Mouse (Mus musculus) gonadal fat pad, adult 2 months (tissue): Measurements from ENCODE around the gene Hip1r. TPM values are rescaled to one million over a fixed set of nuclear protein-coding genes. Genes with fewer than 3 reads are reported as not detected.

Experiments
- DNase-seq: peaks from one replicate; pipeline ENCODE4 v3.0.0-alpha.2; 2012; ENCODE audit warnings: low read depth
- polyA plus RNA-seq: library from polyadenylated mRNA; depleted of rRNA; stranded (reverse); fragments of >200 nt; gene quantifications from 2 replicates; pipeline ENCODE4 v1.2.3, GENCODE M21; 2012

Hip1r gene
- polyA plus RNA-seq, 1 experiment: 46.6 TPM

DNA sequence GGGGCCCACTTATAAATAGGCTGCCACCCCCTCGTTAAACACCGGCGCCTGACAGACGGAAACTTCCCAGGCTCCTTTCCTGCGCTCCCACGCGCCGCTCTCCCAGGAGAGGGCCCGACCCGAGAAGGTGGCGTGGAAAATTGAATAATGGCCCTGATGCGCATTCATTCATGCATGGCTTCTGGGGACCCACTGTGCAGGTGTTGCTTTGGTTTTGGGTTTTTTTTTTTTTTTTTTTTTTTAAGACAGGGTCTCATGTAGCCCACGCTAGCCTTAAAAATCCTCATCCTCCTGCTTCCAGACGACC is 704 bp downstream of the Hip1r start:
- no peak for DNase-seq

DNA sequence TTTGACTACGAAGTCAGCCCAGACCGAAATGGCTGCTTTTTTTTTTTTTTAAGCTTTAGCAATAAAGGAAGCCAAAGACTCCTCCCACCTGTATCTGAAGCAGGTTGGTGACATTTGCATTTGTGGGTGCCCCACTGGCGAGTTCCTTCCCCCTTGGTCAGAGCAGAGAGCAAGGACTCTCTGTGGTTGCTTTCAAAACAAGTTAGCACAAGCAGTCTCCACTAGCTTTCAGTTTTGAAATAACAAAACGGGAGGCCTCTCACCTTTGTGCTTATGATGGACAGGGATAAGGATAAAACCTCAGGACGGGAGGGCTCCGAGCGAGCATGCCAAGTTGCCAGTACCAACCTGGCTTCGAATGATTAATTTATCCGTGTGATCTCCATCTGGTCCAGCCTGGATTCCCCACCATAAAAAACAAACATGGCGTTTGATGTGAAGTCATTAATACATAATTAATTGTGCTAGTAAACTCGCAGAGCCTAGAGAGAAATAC is 1.2 kb downstream of the Hip1r start:
- DNase-seq: no peak

DNA sequence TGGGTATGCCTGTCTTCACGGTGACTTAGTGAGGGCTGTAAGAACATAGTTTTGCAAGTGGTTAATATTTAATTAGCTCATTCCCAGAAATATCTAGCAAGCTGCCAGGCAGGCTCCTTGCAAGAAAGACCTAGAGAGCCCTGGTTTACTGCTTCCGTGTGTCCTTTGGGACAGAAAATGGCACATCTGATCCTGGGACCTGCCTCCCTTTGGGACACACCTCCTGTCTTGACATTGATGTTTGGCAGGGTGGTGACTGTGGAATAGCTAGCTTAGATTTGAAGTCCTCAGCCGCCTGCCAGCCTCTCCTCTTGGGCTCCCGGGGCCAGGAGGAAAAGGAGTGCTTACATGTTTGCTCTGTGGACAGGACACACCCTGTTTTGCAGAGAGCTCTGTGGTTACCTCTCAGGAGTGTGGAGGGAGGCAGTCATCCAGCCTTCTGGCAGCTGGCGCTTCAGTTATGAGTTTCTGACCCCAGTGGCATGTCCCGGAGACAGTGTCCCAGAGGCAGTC is 2.3 kb downstream of the Hip1r start:
- DNase-seq: no peak

DNA sequence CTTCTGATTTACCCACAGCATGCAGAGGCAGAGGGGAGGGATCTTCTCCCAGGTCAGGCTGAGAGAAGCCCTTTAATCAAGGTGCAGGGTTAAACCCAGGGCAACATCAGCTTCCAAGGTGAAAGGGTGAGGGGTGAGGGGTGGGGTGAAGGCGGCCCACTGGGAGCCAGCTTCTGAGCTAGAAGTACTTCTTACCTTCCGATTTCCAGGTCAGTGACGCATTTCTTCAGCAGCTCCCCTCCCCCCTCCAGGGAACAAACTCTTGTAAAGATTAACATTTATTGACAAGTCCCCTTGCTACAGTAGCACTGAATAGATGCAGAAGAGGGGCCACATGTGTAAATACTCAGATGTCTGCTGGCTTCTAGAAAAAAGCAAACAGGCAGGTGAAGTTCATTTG is 3.8 kb downstream of the Hip1r start:
- no peak for DNase-seq

DNA sequence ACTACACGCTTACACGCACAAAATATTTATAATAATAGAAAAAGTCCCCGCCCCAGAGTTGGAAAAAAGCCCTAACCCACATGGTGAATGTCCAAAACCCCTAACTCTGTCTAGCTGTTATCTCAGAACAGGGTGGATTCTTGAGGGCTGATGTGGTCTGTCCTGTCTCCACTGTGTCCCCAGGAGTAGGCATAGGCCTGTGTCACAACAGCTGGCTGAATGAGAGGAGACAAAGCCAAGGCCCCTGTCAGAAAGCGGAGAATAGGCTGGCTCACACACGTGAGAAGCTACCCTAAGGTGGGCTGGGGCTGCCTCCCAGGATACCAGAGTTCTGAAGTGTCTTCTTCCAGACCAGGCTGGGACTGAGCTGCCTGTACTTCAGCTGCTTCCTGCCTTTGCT is 4.7 kb downstream of the Hip1r start:
- no peak for DNase-seq

DNA sequence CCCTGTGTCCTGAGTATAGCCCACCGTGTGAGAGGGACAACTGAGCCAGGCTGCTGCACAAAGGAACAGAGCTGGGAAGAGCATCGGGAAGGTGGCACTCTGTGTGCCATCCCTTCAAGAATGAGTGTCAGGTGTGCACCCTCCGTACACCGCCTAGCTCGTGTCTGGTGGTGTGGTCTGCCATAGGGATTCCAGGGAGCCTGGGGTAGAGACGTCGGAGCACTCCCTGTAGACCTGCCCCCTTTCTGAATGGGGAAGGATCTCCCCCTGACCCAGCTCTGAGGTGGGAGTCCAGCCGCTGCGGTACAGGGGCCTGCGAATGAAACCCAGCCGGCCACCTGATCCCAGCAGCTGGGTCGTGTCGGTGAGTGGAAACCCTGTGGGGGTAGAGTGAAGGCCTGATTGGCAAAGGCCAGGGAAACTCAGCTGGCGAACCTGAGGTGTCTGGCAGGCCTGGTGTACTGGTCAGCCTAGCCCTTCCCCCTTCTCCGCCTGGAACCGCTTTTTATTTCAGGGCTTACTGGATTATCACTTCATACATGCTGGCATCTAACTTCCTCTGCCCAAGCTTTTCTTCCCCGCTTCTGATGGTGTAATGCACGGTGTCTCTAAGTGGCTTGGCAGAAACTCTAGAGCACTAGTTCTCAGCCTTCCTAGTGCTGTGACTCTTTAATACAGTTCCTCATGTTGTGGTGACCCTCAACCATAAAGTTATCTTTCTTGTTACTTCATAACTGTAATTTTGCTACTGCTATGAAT is 6.0 kb downstream of the Hip1r start:
- DNase-seq: no peak

DNA sequence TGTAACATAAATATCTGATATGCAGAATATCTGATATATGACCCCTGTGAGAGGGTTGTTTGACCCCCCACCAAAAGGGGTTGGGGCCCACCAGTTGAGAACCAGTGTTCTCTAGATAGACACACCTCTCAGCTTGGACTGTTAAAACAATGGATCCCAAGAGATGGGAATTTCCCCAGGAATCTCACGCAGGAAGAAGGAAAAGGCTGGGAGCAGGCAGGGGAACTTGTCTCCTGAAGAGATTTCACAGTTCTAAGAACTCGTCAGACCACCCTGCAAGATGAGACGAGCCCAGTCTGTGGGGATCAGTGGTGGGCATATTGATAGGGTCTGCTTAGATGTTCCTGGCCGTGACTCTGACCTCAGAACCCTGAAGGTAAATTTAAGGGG is 6.5 kb downstream of the Hip1r start:
- DNase-seq: no peak

DNA sequence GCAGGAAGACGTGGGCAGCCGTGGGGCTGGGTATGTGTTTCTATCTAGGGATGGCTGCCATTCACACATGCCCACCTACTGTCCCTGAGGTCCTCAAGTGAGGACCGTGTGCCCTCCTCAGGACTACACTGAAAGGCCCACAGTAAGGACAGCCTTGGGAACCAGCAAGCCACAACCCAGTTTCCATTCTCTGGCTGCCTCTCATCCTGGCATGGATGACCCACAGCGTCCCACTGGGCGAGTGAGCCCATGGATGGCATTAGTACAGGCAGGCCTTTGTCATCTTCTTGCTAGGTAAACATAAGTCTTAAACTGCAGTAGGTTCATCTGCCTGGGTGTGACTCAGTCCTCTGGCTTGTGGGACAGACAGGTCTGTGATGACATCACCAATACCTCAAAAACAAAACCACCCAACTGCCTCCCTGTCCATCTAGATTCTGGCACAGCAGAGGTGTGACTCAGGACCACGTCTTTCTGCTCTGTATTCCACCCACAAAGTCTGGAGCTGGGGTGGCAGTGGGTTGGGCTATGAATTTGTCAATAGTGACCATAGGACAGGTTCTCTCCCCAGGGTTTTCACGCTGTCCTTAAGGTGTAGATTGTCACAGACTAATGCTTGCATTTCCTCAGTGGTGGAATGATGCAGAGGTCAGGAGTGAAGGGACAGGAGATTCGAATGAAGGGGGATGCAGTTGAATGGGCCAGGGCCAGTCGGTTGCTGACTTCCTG is 7.3 kb downstream of the Hip1r start:
- peak; percentile 76 for DNase-seq

DNA sequence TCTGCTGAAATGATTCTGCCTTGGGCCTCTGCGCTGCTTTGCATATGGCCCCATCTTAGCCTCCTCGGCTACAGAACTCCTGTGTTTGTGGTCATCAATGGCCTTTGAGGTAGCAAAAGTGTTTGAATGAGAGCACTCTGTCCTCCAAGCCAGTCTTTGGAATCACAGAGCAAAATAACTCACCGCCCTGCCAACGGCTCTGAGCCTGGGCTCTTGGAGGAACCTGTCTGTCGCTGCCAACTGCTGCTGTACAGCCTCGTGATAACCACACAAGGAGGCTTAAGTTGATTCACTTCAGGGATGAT is 7.8 kb downstream of the Hip1r start:
- DNase-seq: no peak

DNA sequence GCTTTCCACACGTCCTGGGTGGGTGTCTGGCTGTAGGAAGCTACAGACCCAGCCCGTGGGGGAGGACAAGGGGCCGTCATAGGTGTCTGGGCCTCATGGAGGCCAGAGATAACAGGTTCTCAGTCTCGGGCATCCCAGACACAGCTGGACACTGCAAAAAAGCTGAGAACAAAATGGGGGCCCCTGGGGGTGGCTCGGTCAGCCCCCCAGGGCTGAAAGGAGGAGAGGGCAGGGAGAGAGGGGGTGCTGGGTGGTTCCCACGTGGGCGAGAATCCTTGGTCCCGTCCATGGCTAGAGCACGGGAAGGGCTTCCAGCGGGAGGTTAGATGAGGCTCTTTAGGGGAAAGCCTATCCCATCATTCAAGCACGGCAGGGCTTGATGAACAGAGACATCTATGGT is 9.4 kb downstream of the Hip1r start:
- DNase-seq: no peak

DNA sequence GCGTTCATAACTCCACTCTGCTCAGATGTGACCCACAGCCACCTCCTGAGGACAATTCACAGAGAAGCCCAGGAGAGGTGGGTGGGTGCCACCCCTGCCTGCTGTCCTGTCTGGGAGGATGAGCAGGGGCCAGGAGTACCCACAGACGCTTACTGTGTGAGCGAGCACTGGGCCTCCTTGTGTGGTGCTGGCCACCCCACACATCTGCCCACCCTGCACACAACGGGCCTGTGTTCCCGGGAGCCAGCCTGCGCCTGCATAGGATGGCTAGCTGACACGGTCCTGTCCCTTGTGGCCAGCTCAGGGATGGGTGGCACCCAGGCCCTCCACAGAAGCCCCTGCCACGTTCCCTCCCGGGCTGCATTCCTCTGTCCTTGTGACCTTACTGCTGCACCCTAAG is 12.0 kb downstream of the Hip1r start:
- no peak for DNase-seq

DNA sequence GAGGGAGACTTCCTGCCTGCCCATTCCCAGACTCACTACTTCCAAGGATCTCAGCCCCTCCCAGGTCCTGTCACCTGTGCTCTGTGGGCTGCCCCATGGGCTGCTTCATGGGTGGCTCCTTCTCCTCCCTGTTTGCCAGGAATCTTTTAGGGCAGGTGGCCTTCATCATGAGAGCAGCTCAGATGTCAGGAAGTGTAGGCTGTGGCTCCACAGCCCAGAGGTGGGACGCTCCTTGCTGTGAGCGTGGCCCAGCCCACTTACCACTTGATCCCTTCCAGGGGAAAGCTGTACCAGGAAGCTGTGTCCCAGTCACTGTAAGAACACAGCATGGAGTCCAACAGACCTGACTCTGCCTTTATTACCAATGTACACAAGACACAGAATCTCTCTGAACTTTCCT is 13.5 kb downstream of the Hip1r start:
- DNase-seq: no peak

DNA sequence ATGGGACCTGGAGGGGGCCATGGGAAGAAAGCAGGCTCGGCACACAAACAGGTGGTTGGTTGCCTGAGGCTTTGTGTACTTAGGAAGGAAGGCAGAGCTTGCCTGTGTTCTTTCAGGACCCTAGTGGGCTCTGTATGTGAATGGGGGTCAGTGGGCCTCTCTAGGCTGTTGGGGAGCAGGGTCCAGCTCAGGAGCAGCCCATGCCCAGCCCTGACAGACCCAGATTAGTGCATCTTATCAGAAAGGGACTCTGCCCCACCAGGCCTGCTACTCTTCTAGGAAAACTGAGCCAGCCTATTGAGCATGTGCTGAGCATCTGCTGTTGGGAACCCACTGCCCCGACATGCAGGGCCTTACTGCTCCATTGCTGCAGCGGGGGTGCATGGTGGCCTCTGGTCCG is 14.1 kb downstream of the Hip1r start:
- DNase-seq: no peak

DNA sequence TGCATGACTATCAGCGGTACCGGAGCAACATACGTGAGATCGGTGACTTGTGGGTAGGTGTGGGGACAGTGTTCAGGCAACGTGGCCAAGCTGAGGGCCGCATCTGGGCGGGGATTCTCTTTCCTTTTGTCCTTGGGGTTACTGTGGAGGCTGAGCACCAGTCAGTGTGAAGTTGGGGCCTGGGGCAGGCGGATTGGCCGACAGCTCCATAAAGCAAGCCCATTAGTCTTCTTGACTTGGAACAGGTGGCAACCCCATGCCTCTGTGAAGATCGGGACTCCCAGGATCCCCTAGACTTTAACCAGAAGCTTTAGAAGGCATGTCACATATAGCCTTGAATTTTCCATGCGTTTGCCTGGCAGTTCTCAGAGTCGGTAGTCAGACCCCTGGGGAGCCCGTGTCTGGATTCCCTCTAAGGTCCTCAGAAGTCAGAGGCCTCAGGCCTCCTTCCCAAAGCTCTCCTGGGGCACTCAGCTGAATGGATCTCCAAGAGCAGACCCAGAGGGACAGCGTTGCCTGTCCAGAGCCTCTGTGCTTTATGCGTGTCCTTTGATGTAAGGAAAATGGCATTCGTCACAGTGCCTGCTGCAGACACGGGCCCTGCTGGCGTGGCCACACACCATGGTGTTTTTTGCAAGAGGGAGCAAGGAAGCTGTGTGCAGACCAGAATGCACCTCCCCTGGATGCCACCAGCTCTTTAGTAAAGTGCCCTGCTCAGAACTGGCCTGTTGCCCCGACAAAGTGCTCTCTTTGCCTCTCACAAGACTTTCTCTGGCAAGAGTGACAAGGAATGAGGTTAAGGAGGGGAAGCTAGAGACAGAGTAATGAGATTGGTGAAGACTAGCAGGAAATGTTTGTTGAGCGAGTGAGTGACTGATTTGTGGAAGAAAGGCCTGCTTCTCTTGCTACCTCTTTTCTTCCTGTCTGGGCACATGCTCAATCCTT is 16.8 kb downstream of the Hip1r start:
- no peak for DNase-seq

DNA sequence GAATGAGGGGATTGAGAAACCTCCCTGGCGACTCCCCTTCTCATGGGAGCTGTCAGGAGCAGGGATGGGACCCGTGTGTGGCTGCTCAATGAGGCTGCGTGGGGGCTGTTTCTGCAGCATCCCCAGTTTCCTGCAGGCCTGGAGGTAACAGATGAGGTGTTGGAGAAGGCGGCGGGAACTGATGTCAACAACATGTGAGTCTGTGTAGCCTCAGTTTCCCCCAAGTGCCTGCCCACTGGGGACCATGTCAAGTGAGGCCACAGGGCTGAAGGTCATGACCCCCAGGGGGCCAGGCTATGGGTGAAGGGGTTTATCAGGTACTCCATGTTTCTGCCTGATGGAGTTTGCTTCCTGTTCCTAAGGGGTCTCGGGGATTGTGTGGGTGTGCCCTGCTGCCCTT is 17.9 kb downstream of the Hip1r start:
- DNase-seq: no peak

DNA sequence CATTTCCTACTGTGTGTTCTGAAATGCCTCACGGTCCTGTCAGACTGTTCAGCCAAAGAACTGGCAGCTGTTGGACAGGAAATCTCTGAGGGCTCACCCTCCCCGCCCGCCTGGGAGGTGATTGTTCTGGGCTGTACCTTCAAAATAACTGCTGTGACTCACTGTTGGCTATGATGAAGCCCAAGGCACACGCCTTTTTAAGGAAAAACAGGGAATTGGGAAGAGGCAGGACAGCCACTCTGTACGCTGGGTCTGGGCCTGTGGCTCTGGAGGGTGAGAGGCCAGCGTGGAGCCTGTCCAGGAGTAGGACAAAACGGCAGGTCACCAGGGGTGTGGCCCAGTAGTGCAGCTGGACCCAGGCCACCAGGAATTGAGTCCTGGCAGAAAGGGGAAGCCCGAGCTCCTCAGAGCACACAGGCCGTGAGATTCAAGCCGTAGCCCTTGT is 18.8 kb downstream of the Hip1r start:
- DNase-seq: no peak

DNA sequence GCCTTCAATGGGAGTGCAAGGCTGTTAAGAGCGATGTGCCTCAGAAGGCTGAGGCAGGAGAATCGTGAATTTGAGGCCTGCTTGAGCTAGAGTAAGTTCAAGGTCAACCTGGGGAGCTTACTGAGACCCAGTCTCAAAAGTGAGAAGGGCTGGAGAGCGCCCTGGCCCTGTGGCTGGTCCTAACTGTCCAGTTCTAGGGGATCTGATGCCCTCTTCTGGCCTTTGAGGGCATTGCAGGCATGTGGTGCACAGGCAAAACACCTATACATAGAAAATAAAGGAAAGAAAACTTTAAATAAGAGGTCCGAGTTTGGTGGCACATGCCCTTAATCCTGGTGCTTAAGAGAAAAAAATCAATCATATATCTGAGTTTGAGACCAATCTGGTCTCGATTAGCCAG is 19.4 kb downstream of the Hip1r start:
- no peak for DNase-seq

DNA sequence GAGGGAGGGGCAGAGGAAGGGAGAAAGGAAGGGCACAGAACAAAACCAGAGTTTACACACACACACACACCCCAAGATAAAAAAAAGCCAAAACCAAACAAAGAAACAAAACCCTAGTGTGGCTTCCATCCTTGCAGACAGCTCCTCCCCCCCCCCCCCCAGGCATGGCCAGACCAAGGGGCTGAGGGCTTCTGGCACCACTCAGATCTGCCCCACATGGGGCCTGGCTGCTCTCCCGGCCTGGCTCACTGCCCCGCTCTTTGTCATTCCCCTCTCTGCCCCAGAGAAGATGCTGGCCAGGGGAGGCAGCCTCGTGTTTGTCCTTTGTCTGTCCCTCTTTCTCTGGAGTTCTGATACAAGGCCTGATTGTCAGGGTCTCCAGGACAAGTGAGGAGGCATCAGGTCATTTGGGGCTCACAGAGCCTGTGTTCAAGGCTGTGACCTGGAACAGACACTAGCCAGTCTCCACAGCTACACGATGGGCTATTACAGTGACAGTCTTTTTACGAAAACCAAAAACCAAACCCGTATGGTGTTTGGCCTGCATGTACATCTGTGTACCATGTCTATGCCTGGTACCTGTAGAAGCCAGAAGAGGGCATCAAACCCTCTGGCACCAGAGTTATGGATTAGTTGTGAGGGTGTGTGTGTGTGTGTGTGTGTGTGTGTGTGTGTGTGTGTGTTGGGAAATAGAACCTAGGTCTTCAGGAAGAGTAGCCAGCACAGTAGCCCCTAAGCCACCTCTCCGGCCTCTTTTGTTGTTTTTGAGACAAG is 20.0 kb downstream of the Hip1r start:
- DNase-seq: no peak

DNA sequence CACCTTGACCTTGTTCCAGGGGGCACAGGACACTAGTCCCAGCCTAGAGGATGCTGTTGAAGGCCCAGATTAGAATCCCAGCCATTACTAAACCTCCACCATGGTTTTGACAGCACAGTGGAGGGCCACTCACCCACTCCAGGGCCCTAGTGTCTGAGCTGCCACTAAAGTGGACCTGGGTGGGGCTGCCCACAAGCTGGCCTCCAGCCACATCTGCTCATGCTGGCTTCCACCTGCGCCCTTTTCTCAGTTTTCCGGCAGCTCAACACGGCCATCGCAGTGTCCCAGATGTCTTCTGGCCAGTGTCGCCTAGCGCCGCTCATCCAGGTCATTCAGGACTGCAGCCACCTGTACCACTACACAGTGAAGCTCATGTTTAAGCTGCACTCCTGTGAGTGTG is 21.0 kb downstream of the Hip1r start:
- no peak for DNase-seq

DNA sequence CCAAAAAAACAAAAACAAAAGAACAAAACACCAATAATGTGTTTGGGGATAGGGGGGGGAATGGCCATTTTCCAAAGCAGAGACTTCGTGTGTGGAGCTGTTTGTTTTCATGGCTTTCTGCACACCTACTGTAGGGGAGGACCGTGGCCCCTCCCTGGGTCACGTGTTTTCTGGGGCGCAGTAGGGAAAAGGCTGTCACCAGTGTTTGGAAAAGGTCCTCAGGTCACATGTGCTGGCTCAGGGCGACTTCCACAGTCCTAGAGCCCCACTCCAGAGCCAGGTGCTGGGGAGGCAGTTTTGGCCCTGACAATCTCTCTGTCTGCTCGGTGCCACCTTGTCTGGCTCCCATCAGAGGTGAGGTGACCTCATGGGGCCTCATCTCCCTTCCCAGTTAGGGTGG is 22.0 kb downstream of the Hip1r start:
- DNase-seq: no peak

DNA sequence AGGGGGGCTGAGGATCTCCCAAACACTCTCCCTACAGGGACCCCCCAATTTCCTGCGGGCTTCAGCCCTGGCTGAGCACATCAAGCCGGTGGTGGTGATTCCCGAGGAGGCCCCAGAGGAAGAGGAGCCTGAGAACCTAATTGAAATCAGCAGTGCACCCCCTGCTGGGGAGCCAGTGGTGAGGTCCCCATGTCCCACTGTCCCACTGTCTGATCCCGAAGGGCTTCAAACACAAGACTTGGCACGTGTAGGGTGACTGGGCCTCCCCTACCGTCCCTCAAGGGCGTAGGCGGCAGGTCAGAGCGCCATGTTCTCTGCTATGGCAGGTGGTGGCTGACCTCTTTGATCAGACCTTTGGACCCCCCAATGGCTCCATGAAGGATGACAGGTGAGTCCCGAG is 22.8 kb downstream of the Hip1r start:
- DNase-seq: no peak

DNA sequence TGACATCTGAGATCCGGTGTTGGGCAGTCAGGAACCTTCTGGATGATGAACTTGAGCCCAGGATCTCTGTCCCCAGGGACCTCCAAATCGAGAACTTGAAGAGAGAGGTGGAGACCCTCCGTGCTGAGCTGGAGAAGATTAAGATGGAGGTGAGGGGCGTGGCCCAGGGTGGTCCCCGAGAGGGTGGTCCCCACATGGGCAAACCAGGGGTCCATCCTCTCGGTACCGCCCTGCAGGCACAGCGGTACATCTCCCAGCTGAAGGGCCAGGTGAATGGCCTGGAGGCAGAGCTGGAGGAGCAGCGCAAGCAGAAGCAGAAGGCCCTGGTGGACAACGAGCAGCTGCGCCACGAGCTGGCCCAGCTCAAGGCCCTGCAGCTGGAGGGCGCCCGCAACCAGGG is 23.3 kb downstream of the Hip1r start:
- no peak for DNase-seq
